Mouse (Mus musculus): ENCODE data around the gene Tmem156. TPM values are rescaled to one million over a fixed set of nuclear protein-coding genes. Genes with fewer than 3 reads are reported as not detected.

Tmem156 gene
- polyA plus RNA-seq, 1 experiment from 2014 or later = not detected

DNA sequence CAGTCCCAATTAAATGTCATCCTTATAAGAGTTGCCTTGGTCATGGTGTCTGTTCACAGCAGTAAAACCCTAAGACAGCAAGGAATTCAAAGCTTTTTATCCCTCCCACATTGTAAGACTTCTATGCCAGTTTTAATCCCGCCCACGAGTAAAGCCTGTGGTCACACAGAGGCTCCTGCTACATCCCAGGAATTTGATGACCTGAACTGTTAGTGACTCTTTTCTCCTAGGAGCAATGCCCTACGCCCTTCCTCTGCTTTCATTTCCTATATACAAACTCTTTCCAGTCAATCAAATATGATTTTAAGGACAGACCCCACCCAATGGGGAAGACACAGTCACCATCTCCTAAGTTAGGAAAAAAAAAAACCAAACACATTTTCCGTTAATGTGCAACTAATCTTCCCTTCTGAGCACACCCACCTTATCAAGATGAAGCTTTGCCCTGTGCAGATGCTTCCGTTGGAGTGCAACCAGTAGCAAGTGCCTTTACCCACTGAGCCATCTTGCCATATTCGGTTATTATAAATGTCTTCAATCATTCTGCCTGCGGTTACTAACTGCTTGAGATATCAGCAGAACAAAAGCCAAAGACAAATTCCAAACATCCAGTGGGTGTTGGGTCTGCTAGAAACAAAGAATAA, 3.1 kb upstream of the Tmem156 start:
- H3K4me3 ChIP-seq (replicated peaks) = no peak overlapping the region
- no peak for ATAC-seq
- no peak overlapping the region for H3K9ac ChIP-seq (replicated peaks)
- no peak overlapping the region for H3K4me2 ChIP-seq (replicated peaks)
- H3K4me1 ChIP-seq (replicated peaks) = no peaks in the 10 kb centered on the region
- H3K27ac ChIP-seq = no peak overlapping the region
- 92% methylated on average over 7 of the region's 7 CpGs for WGBS
- no peaks in the 10 kb centered on the region for H3K9me3 ChIP-seq
- no peaks in the 10 kb centered on the region for H3K36me3 ChIP-seq
- no peaks in the 10 kb centered on the region for H3K27me3 ChIP-seq

DNA sequence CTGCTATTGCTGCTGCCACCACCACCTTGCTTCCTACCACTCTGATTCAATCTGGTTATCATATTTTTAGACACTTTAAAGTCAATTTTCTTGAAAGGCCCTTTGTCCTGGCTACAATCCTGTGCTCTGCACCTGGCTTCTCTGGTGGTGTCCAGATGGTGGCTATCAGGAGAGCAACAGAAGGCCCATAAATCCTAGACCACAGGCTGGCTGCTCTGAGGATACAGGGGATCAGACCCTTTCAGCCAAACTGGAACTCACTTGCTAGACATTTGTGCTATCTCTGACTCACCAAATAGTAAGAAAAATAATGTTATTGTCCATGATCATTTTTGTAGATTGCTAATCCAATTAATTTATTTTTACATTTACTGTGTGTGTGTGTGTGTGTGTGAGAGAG, 1.8 kb upstream of the Tmem156 start:
- Histone ChIP-seq H3K9me3 (no peaks in the 10 kb centered on the region), H3K36me3 (no peaks in the 10 kb centered on the region), H3K27me3 (no peaks in the 10 kb centered on the region), H3K4me3 (replicated peaks) (no peak overlapping the region), H3K27ac (no peak overlapping the region), H3K9ac (replicated peaks) (no peak overlapping the region), H3K4me1 (replicated peaks) (no peaks in the 10 kb centered on the region), H3K4me2 (replicated peaks) (no peak overlapping the region)
- ATAC-seq = no peak

DNA sequence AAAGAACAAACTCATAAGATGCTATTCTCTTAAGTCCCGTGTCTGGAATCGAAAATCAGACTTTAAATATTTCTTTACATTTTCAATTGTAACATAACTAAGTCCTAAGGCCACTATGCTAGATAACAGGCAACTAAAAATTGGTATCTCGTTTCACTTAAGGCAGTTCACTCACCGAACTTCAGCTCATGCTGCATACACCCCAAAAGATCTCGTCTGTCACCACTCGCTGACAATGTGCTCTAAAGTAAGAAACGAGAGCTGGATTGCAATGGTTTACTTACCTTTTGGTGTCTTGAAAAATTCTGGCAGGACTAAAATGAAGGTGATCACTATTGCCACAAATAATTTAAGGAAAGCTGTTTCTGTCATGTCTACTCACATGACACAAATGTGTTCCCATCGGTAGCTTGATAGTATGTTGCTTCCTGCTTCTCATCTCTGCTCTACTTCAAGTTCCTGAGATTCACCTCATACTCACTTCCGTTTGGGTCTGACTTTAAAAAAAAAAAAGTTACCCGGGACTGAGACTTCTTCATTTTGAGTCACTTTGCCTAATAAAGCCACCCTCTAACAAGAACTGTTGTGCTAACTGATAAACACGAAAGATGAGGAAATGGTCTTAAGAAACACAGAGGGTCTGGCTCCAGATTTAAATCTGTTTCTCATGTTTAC, 611 bp downstream of the Tmem156 start:
- H3K36me3 ChIP-seq = no peaks in the 10 kb centered on the region
- no peak overlapping the region for H3K4me2 ChIP-seq (replicated peaks)
- no peaks in the 10 kb centered on the region for H3K4me1 ChIP-seq (replicated peaks)
- no peak for ATAC-seq
- no peak overlapping the region for H3K27ac ChIP-seq
- H3K27me3 ChIP-seq = no peaks in the 10 kb centered on the region
- no peaks in the 10 kb centered on the region for H3K9me3 ChIP-seq
- WGBS = 79% methylated on average over 11 of the region's 11 CpGs
- no peak overlapping the region for H3K9ac ChIP-seq (replicated peaks)
- H3K4me3 ChIP-seq (replicated peaks) = no peak overlapping the region

DNA sequence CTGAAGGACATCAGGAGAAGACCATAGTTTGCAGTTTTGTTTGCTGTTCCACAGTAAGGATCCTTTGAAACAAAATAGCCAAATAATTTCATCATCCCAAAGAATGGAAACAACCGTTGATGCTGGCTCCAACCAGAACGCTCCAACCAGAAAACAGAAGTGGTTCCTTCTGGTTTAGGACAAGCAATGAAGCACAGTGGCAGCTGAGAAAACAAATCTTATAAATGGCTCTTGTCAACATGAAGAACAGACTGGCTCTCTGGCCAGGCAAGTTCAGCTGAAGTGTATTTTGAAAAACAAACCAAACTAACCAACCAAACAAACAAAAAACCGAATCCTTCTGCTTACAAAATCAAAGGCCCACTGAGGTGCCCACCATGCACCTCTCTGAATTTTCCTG, 2.2 kb downstream of the Tmem156 start:
- H3K36me3 ChIP-seq = no peaks in the 10 kb centered on the region
- H3K27me3 ChIP-seq = no peaks in the 10 kb centered on the region
- no peak overlapping the region for H3K4me2 ChIP-seq (replicated peaks)
- H3K4me3 ChIP-seq (replicated peaks) = no peak overlapping the region
- H3K9ac ChIP-seq (replicated peaks) = no peak overlapping the region
- no peaks in the 10 kb centered on the region for H3K9me3 ChIP-seq
- ATAC-seq = no peak
- H3K27ac ChIP-seq = no peak overlapping the region
- no peaks in the 10 kb centered on the region for H3K4me1 ChIP-seq (replicated peaks)
- 79% methylated on average over 3 of the region's 3 CpGs for WGBS

DNA sequence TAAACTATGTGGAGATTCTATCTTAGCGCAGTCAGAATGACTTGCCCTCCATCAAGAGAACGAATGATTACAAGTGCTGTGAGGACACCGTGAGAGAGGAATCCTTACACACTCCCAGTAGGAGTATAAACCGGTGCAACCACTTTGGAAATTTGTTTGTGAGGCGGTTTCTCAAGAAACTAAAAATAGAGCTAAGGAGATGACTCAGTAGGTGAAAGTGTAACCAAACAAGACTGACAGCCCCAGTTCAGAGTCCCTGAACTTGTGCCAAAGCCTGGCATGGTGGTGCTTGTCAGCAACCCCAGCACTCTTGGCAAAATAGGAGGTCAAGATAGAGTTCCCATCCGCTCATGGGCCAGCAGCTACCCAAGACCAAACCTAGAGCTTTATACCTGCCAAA, 5.4 kb downstream of the Tmem156 start:
- Histone ChIP-seq H3K4me1 (replicated peaks) (no peaks in the 10 kb centered on the region), H3K4me3 (replicated peaks) (no peak overlapping the region), H3K27me3 (no peaks in the 10 kb centered on the region), H3K9ac (replicated peaks) (no peak overlapping the region), H3K4me2 (replicated peaks) (no peak overlapping the region), H3K36me3 (no peaks in the 10 kb centered on the region), H3K27ac (no peak overlapping the region), H3K9me3 (no peaks in the 10 kb centered on the region)
- ATAC-seq = no peak
- 90% methylated on average over 6 of the region's 6 CpGs for WGBS

DNA sequence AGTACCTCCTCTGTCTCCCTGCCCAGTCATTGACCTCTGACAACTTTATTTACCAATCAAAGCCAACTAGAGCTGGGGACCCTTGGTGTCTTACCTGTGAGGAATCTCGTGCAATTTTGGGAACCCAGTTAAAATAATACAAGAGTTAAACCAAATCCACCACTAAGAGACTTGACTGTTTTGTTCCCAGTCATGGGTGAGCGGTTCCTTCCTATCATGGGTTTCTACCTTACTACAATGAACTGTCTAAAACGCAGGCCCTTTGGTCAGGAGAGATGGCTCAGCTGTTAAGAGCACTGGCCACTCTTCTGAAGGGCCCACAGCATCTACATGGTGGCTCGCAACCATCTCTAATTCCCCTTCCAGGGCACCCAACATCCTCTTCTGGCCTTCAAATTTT, 10.1 kb downstream of the Tmem156 start:
- Histone ChIP-seq H3K4me3 (replicated peaks) (no peak overlapping the region), H3K4me1 (replicated peaks) (no peaks in the 10 kb centered on the region), H3K27ac (no peak overlapping the region), H3K27me3 (no peaks in the 10 kb centered on the region), H3K4me2 (replicated peaks) (no peak overlapping the region), H3K9ac (replicated peaks) (no peak overlapping the region), H3K36me3 (no peaks in the 10 kb centered on the region), H3K9me3 (no peaks in the 10 kb centered on the region)
- no peak for ATAC-seq
- 76% methylated on average over 4 of the region's 4 CpGs for WGBS

DNA sequence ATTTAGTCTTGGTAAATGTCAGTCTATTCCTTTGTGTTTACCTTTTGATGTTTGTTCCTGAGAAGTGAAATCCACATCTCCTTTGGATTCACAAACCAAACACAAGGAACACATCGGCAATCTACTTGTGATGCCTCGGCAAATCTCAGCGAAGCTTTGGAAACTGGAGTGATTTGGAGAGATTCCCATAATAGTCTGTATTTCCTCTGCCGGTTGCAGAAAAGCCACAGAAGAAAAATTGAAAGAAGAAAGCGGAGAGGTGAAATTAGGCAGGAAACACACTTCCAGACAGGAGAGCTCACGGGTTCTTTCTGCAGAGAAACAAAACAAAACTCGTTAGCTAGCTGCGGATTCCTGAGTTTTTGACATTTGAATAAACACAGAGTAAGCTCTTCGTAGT, 12.1 kb downstream of the Tmem156 start:
- H3K27ac ChIP-seq = no peak overlapping the region
- no peak overlapping the region for H3K4me3 ChIP-seq (replicated peaks)
- WGBS = 77% methylated on average over 9 of the region's 9 CpGs
- no peak overlapping the region for H3K9ac ChIP-seq (replicated peaks)
- no peaks in the 10 kb centered on the region for H3K4me1 ChIP-seq (replicated peaks)
- H3K4me2 ChIP-seq (replicated peaks) = no peak overlapping the region
- H3K36me3 ChIP-seq = no peaks in the 10 kb centered on the region
- ATAC-seq = no peak
- no peaks in the 10 kb centered on the region for H3K27me3 ChIP-seq
- H3K9me3 ChIP-seq = no peaks in the 10 kb centered on the region

DNA sequence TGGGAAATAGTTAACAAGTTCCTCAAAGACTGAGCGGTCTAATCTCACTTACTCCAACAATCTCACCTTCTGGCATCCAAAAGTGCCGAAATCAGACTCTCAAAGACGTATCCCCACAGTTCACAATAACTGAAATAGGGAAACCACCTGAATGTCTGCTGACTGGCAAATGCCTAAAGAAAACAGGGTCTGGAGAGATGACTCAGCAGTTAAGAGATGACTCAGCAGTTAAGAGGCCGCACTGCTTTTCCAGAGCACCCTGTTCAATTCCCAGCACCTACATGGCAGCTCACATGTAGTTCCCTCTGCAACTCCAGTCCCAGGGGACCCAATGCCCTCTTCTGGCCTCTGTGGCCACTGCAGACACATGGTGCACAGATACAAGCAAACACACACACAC, 13.9 kb downstream of the Tmem156 start:
- H3K27ac ChIP-seq = no peak overlapping the region
- H3K27me3 ChIP-seq = no peaks in the 10 kb centered on the region
- H3K4me1 ChIP-seq (replicated peaks) = no peaks in the 10 kb centered on the region
- no peaks in the 10 kb centered on the region for H3K9me3 ChIP-seq
- WGBS = 98% methylated on average over 4 of the region's 4 CpGs
- H3K4me3 ChIP-seq (replicated peaks) = no peak overlapping the region
- no peak for ATAC-seq
- no peaks in the 10 kb centered on the region for H3K36me3 ChIP-seq
- H3K9ac ChIP-seq (replicated peaks) = no peak overlapping the region
- no peak overlapping the region for H3K4me2 ChIP-seq (replicated peaks)

DNA sequence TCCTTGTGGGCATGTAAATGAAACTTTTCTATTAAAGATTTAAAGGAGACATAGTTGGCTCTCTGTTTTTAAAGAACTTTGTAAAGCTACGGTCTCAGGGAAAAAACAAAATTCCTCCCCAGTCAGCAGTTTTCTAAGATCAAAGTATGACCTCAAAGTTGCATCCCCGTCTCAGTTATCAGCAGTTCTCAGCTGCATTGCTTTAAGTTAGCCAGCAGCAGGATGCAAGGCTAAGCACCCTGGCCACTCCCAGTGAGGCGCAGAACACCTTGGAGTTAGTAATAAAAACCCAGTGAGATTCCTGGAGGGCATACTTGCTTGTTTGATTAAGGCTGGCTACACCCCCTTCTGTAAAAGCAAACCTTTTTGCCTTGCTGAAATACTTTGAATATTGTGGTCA, 15.2 kb downstream of the Tmem156 start:
- H3K27ac ChIP-seq = no peak overlapping the region
- no peak overlapping the region for H3K4me3 ChIP-seq (replicated peaks)
- ATAC-seq = no peak
- no peak overlapping the region for H3K4me2 ChIP-seq (replicated peaks)
- H3K9ac ChIP-seq (replicated peaks) = no peak overlapping the region
- H3K27me3 ChIP-seq = no peaks in the 10 kb centered on the region
- WGBS = 57% methylated on average over 3 of the region's 3 CpGs
- H3K36me3 ChIP-seq = no peaks in the 10 kb centered on the region
- H3K4me1 ChIP-seq (replicated peaks) = 0 out of 2 replicates have a peak, but pooled peaks cover under 1% of the 10 kb centered on the region
- no peaks in the 10 kb centered on the region for H3K9me3 ChIP-seq

DNA sequence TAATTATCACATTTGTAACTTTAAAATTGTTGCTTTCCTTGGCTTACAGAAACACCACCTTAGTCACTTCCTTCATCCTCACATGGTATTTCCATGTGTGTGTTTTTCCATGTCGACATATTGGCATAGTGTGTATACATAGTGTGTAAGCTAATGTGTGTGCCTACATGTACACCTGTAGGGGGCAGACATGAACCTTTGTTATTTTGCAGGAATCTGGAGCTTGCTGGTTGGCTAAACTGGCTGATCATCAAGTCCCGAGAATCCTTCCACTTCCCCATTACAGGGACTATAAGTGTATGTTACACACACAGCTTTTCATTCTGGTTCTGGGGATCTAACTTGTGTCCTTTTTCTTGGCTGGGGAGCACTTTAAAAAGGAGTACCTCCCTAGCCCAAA, 15.8 kb downstream of the Tmem156 start:
- Histone ChIP-seq H3K4me3 (replicated peaks) (no peak overlapping the region), H3K9me3 (no peaks in the 10 kb centered on the region), H3K9ac (replicated peaks) (no peak overlapping the region), H3K27me3 (no peaks in the 10 kb centered on the region), H3K4me1 (replicated peaks) (0 out of 2 replicates have a peak, but pooled peaks cover 3% of the 10 kb centered on the region), H3K27ac (no peak overlapping the region), H3K4me2 (replicated peaks) (no peak overlapping the region), H3K36me3 (no peaks in the 10 kb centered on the region)
- ATAC-seq = no peak
- 82% methylated on average over 2 of the region's 2 CpGs for WGBS

DNA sequence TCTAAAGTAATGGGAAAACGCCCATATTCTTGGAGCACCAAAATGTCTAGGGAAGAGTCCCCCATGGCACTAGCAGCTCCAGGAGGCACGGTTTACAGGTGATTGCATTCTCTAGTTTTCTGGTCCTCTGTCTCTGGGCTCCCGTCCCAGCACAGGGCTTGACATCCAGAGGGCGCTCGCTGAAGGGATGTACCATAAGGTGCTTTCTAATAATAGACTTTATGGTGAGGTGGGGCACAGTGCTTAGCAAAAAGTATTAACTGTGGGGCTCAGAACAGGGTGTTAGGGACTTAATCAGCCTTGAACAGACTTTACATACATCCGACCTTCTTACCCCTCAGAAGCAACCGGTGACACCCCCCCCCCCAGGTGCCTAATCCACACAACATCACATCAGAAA, 17.2 kb downstream of the Tmem156 start:
- H3K36me3 ChIP-seq = no peaks in the 10 kb centered on the region
- H3K9ac ChIP-seq (replicated peaks) = no peak overlapping the region
- no peak overlapping the region for H3K4me2 ChIP-seq (replicated peaks)
- no peak overlapping the region for H3K27ac ChIP-seq
- H3K4me3 ChIP-seq (replicated peaks) = no peak overlapping the region
- WGBS = 72% methylated on average over 7 of the region's 7 CpGs
- H3K27me3 ChIP-seq = no peaks in the 10 kb centered on the region
- peaks cover 6% of the 10 kb centered on the region; the same call in 1 of the 2 replicates for H3K4me1 ChIP-seq (replicated peaks)
- no peak for ATAC-seq
- no peaks in the 10 kb centered on the region for H3K9me3 ChIP-seq

DNA sequence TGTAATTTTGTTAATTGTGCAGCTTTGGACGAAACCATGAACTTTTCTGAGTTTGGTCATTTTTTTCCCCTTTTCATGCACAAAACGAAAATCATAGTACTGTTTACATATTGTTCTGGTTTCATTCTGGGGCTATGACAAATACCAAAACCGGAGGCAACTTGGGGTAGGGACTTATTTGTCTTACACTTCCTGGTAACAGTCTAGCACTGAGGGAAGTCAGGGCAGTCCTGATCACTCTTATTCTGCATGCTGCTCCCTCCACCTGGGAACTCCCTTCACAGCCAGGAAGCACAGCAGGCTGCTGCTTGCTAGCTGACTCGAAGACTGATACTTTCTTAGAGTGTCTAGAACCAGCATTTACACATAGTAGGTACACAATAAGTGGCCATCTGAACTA, 18.7 kb downstream of the Tmem156 start:
- 82% methylated on average over 4 of the region's 4 CpGs for WGBS
- Histone ChIP-seq H3K27me3 (no peaks in the 10 kb centered on the region), H3K4me2 (replicated peaks) (no peak overlapping the region), H3K4me1 (replicated peaks) (peaks cover 6% of the 10 kb centered on the region; the same call in 1 of the 2 replicates), H3K36me3 (no peaks in the 10 kb centered on the region), H3K27ac (no peak overlapping the region), H3K4me3 (replicated peaks) (no peak overlapping the region), H3K9me3 (no peaks in the 10 kb centered on the region), H3K9ac (replicated peaks) (no peak overlapping the region)
- ATAC-seq = no peak

DNA sequence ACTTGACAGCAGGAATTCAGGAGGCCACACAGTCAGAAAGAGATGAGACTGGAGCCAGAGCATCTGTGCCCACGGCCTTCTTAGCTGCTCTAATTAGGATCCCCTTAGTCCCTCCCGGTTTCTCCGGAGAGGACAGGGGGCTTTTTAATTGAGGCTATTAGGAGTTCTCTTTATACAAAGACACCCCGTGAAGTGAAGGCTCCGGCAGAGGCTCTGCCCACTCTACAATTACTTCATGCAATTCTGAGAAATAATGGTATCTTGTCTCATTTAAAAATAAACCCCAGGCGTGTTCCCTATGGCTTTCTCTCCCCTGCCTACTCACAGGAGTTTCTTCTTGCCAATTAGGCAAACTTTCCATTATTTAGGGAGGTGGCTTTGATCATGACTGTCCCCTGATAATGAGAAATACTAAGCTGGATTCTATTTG, 20.2 kb downstream of the Tmem156 start:
- Histone ChIP-seq H3K4me1 (replicated peaks) (peaks cover 6% of the 10 kb centered on the region; the same call in 1 of the 2 replicates), H3K4me2 (replicated peaks) (no peak overlapping the region), H3K27me3 (no peaks in the 10 kb centered on the region), H3K9me3 (no peaks in the 10 kb centered on the region), H3K4me3 (replicated peaks) (no peak overlapping the region), H3K27ac (peak overlapping the region; percentile 36), H3K36me3 (no peaks in the 10 kb centered on the region), H3K9ac (replicated peaks) (no peak overlapping the region)
- peak; percentile 82 for ATAC-seq
- 13% methylated on average over 6 of the region's 6 CpGs for WGBS
